Mouse (Mus musculus) midbrain, embryonic 10.5 days (tissue): ENCODE data around the gene Bcl2. TPM values are rescaled to one million over a fixed set of nuclear protein-coding genes. Genes with fewer than 3 reads are reported as not detected.

ENCODE experiments used
- DNase-seq: peaks from one replicate; pipeline ENCODE4 v3.0.0-alpha.2; 2017; ENCODE audit warnings: low spot score
- H3K27ac ChIP-seq: fragments of 300-500 bp; sonication (generic); replicated peaks from 2 replicates; pipeline ENCODE4 v1.5.1; 2016; ENCODE audit warnings: mild to moderate bottlenecking
- H3K27me3 ChIP-seq: fragments of 300-500 bp; sonication (generic); 2 replicates; pipeline ENCODE4 v1.6.1; 2016; ENCODE audit warnings: low read depth, mild to moderate bottlenecking; ENCODE audit not compliant: poor library complexity, severe bottlenecking
- H3K36me3 ChIP-seq: fragments of 300-500 bp; sonication (generic); 2 replicates; pipeline ENCODE4 v1.6.1; 2016; ENCODE audit warnings: mild to moderate bottlenecking, moderate library complexity
- H3K4me1 ChIP-seq: fragments of 300-500 bp; sonication (generic); 2 replicates; pipeline ENCODE4 v1.6.1; 2016
- H3K4me3 ChIP-seq: fragments of 300-500 bp; sonication (generic); 2 replicates; pipeline ENCODE4 v1.5.1; 2016; ENCODE audit warnings: mild to moderate bottlenecking, moderate library complexity
- H3K9me3 ChIP-seq: fragments of 300-500 bp; sonication (generic); replicated peaks from 2 replicates; pipeline ENCODE4 v1.6.1; 2016; ENCODE audit warnings: mild to moderate bottlenecking
- WGBS: fragments of 180-500 bp; shearing (Covaris S2); methylation state at CpG from one replicate; pipeline ENCODE4 v1.1.7; 2016; 5-methylcytosine and 5-hydroxymethylcytosine counted together
- polyA plus RNA-seq: library from polyadenylated mRNA; unstranded; fragments of >200 nt; fragmentation: Nextera tagmentation; extraction: Ambion mirVana; gene quantifications from 2 replicates; pipeline ENCODE4 v1.2.1, GENCODE M21; 2016

Bcl2 gene
- polyA plus RNA-seq, 1 experiment from 2014 or later: 8.9 TPM

DNA sequence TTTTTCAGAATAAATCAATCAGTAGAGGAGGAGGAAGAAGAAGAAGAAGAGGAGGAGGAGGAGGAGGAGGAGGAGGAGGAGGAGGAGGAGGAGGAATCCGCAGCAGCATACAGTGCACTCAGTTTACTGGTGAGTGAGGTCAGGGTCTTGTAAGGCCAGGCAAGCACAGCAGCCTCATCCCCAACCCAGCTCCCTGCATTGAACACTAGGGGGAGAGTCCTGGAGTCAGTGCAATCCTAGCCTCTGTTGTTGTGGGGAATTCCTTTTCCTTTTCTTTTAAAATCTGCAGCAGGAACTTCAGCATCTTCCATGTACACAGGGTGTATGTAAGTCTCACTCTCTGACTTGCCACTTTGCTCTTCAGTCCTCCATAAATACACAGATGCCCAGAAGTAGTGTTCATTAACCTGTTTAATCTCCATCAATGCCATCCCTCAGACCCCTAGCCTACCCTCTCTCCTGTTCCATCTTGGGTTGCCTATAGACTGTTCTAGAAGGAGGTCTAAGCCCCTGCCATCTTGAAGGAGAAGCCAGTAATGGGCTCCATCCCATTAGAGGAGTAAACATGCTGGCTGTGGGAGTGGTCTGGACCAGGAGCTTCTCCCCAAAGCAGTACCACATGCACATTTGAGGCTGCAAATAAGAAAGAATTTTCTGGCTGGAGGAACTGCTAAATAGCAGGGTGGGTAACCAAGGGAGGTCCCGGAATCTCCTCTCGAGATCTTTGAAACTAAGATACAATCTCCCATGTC lies 85.2 kb downstream of the Bcl2 start:
- WGBS: 54% methylated on average over 2 of the region's 3 CpGs
- H3K36me3 ChIP-seq: no peaks in the 10 kb centered on the region
- H3K9me3 ChIP-seq: no peaks in the 10 kb centered on the region
- no peak overlapping the region for H3K4me3 ChIP-seq
- DNase-seq: peak; percentile 28
- H3K27me3 ChIP-seq: no peaks in the 10 kb centered on the region
- H3K4me1 ChIP-seq: peaks cover 35% of the 10 kb centered on the region
- peak overlapping the region; percentile 67 for H3K27ac ChIP-seq

DNA sequence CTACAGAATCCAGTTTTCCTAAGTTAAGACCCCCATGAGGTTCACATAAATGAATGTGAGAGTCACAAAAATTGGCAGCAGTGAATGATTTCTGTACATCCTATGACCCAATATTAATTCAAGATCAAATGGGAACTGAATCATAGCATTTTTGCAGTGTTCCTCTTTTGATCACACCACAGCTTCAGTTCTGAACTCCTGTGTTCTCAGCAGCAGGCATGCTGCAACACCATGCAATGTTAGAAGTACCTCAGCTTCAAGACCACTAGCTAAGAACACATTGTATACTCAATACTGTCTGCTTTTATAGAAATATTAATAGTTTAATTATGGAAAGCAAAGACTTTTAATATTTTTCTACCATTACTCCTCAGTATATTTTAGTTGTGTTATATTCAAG lies 85.8 kb downstream of the Bcl2 start:
- Histone ChIP-seq H3K27ac (no peak overlapping the region), H3K36me3 (no peaks in the 10 kb centered on the region)
- DNase-seq: no peak

GRCm38 (mm10) chr1:106627241-106627640 lies 86.8 kb downstream of the Bcl2 start:
- Histone ChIP-seq H3K36me3 (no peaks in the 10 kb centered on the region), H3K4me1 (peaks cover 35% of the 10 kb centered on the region), H3K9me3 (no peaks in the 10 kb centered on the region), H3K27me3 (no peaks in the 10 kb centered on the region), H3K4me3 (no peak overlapping the region), H3K27ac (no peak overlapping the region)
- WGBS: 83% methylated on average over 5 of the region's 5 CpGs
- DNase-seq: no peak

More for the DNA sequence above, 85.8 kb downstream of the Bcl2 start:
- Histone ChIP-seq H3K4me1 (peaks cover 35% of the 10 kb centered on the region), H3K27me3 (no peaks in the 10 kb centered on the region), H3K4me3 (no peak overlapping the region), H3K9me3 (no peaks in the 10 kb centered on the region)

DNA sequence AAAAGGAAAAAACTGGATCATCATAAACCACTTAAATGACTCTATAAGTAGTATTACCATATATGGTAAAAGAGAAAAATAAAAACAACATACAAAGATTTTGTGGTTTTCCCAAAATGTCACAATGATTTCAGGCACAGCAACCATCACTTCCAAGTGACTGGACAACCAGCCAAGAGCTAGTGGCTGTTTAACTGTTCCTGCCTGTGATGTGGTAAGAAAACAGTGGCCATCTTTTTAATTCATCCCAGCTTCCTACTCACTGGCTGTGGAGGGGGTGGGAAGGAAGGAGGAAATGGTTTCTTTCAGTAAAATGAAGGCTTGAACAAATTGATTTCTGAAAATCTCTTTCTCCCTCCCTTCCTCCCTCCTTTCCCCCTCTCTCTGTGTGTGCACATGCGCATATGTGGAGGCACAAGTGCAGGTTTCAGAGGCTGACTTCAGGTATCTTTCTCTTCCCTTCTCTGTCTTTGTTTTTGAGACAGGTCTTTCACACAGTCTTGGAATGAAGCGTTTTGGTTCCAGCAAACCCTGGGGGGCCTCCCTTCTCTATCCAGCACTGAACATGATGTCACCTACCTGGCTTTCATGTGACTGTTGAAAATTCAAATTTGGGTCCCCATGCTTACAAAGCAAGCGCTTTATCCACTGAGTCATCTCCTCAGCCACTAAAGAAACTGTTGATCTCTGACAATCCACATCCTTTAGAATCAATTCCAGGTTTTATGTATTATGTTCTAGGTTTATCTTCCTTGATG lies 93.7 kb downstream of the Bcl2 start:
- no peaks in the 10 kb centered on the region for H3K27me3 ChIP-seq
- no peaks in the 10 kb centered on the region for H3K36me3 ChIP-seq
- no peak overlapping the region for H3K4me3 ChIP-seq
- H3K27ac ChIP-seq: no peak overlapping the region
- no peaks in the 10 kb centered on the region for H3K9me3 ChIP-seq
- WGBS: 75% methylated on average over 3 of the region's 3 CpGs
- no peak for DNase-seq
- H3K4me1 ChIP-seq: no peaks in the 10 kb centered on the region

- H3K4me1 ChIP-seq: no peaks in the 10 kb centered on the region
- H3K9me3 ChIP-seq: no peaks in the 10 kb centered on the region
- no peaks in the 10 kb centered on the region for H3K27me3 ChIP-seq
- no peaks in the 10 kb centered on the region for H3K36me3 ChIP-seq
- no peak for DNase-seq
- WGBS: 89% methylated on average over 3 of the region's 3 CpGs
- no peak overlapping the region for H3K27ac ChIP-seq
- H3K4me3 ChIP-seq: no peak overlapping the region
These were observed 95.3 kb downstream of the Bcl2 start for GRCm38 (mm10) chr1:106618814-106619213.

DNA sequence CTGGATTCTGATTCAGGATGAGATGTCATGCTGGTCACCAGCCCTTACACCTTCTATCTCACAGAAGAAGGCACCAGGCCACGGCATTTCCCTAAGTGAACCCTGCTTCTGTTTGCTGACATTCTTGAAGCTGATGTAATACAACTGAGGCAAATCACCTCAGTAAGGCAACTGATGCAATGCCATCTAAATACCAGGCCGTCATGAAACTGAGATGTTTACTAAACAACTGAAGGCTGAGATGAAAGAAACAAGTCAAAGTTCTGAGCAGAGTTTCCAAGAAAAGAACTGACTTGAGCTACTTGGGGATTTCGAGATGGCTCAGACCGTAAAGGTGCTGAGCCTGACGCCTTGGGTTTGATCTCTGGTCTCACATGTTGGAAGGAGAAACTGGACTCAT lies 97.1 kb downstream of the Bcl2 start:
- Histone ChIP-seq H3K4me3 (no peak overlapping the region), H3K27ac (no peak overlapping the region), H3K4me1 (no peaks in the 10 kb centered on the region), H3K36me3 (no peaks in the 10 kb centered on the region), H3K27me3 (no peaks in the 10 kb centered on the region), H3K9me3 (no peaks in the 10 kb centered on the region)
- 93% methylated on average over 5 of the region's 5 CpGs for WGBS
- DNase-seq: no peak

DNA sequence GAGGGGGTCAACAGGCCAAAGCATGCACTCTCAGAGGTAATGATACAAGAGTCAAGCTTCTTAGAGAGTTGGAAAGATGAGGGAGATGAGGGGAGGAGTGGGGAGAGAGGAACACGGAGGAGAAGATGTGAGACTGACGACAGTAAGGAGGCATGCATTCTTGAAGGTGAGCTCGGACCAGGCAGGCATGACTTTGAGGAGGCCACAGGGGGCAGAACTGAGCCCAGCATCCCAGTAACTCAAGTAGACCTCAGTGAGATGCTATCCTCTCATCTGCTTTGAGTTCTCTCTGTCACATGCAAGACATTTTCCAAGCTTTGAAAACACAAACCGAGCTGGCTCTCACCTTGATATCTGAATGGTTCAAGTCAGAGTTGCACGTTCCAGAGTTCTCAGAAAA lies 100.7 kb downstream of the Bcl2 start:
- no peaks in the 10 kb centered on the region for H3K27me3 ChIP-seq
- no peak overlapping the region for H3K4me3 ChIP-seq
- H3K36me3 ChIP-seq: no peaks in the 10 kb centered on the region
- H3K9me3 ChIP-seq: no peaks in the 10 kb centered on the region
- peaks cover 13% of the 10 kb centered on the region for H3K4me1 ChIP-seq
- 81% methylated on average over 5 of the region's 5 CpGs for WGBS
- DNase-seq: no peak
- no peak overlapping the region for H3K27ac ChIP-seq

GRCm38 (mm10) chr1:106612166-106613031 lies 101.7 kb downstream of the Bcl2 start:
- H3K4me3 ChIP-seq: no peak overlapping the region
- no peak overlapping the region for H3K27ac ChIP-seq
- H3K27me3 ChIP-seq: no peaks in the 10 kb centered on the region
- H3K36me3 ChIP-seq: no peaks in the 10 kb centered on the region
- no peak for DNase-seq
- H3K4me1 ChIP-seq: peaks cover 13% of the 10 kb centered on the region
- WGBS: 84% methylated on average over 8 of the region's 8 CpGs
- no peaks in the 10 kb centered on the region for H3K9me3 ChIP-seq

DNA sequence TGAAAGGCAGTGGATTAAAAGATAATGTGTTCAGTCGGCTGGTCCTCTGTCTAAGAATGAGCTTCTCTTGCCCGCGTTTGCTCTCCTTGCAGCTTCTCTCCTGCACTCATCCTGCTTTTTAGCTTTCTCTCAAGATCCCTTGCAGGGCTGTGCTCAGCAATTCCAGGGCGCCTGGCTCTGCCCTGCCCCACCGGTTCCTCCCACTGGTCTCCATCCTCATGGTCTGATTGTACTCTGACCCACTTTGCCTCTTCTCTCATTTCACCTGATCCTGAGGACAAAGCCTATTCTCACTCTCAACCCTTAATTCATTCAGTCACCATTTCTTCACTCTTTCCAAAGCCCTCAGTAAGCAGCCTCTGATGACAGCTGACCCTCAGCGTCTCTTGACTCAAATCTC lies 102.8 kb downstream of the Bcl2 start:
- 66% methylated on average over 6 of the region's 6 CpGs for WGBS
- H3K36me3 ChIP-seq: no peaks in the 10 kb centered on the region
- H3K27me3 ChIP-seq: no peaks in the 10 kb centered on the region
- no peak for DNase-seq
- H3K9me3 ChIP-seq: no peaks in the 10 kb centered on the region
- H3K27ac ChIP-seq: no peak overlapping the region
- no peak overlapping the region for H3K4me3 ChIP-seq
- H3K4me1 ChIP-seq: peaks cover 13% of the 10 kb centered on the region

DNA sequence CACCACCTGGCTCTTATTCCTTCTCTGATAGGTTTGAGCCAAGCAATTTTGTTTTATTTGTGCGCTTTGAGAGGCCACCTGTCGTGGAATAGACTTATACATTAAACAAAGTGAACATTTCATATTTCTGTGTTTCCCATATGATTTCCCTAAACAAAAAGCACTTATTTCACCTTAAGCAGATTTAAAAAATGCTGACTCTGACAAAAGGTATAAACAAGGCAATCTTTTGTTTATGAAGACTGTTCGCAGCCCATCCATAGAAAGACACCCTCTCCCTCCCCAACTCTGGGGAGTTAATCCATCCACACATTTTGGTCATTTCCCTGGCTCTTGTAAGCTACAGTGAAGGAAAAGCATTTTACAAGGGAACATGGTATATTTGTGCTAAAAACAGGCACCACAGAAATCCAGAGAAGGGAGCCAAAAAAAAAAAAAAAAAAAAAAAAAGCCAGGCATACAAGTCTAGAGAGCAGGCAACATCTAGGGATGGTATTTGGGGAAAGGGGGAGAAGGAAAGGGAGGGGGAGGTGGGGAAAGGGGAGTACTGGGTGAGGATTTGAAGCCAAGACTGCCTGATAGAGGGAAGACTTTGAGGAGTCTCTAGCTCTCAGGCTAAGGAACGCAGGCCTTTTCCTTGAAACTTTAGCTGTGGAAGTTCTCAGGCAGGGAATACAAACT lies 105.8 kb downstream of the Bcl2 start:
- DNase-seq: no peak
- Histone ChIP-seq H3K9me3 (no peaks in the 10 kb centered on the region), H3K4me3 (no peak overlapping the region), H3K36me3 (no peaks in the 10 kb centered on the region), H3K4me1 (peaks cover 18% of the 10 kb centered on the region), H3K27ac (no peak overlapping the region), H3K27me3 (no peaks in the 10 kb centered on the region)
- 86% methylated on average over 4 of the region's 4 CpGs for WGBS

DNA sequence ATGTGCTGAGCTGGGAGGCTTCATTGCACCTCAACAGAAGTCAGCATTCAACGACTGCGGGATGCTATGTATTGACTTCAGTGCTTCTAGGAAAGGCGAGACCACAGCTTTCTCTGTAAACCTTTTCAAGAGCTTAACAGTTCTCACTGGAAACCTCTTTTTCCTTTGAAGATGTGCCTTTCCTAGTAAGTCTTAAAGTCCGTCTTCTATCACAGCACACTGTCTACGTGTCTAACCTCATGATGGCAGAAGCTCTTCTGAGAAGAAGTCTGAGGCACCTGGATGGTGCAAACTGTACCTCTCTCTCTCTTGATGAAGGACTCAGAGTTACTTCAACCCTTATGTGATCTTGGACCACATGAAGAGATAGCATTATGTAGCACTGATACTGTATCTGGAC lies 107.1 kb downstream of the Bcl2 start:
- no peak for DNase-seq
- H3K27ac ChIP-seq: no peak overlapping the region
- WGBS: 79% methylated on average over 5 of the region's 5 CpGs

DNA sequence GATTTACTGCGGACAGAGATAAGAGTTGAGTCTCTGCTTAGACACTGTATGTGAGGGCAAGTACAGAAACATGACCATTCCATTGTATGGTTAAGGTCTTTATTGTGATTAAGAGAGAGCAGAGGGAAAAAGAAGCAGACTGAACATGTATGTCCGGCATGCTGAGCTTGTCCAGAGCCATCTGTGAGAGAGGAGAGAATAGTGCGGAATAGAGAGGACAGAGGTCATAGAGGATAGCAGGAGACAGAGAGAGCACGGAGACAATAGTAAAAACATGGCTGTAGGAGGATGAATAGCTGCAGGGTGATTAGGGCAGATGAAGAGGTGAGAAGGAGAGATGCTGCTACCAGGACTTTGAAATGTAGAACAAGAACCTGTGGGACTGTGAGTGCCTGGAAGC lies 110.7 kb downstream of the Bcl2 start:
- WGBS: 76% methylated on average over 4 of the region's 4 CpGs

More for the DNA sequence above, 107.1 kb downstream of the Bcl2 start:
- no peaks in the 10 kb centered on the region for H3K27me3 ChIP-seq
- no peaks in the 10 kb centered on the region for H3K9me3 ChIP-seq
- peaks cover 25% of the 10 kb centered on the region for H3K4me1 ChIP-seq
- H3K4me3 ChIP-seq: no peak overlapping the region
- no peaks in the 10 kb centered on the region for H3K36me3 ChIP-seq

More for the DNA sequence above, 110.7 kb downstream of the Bcl2 start:
- H3K4me1 ChIP-seq: peaks cover 13% of the 10 kb centered on the region
- no peaks in the 10 kb centered on the region for H3K36me3 ChIP-seq
- no peaks in the 10 kb centered on the region for H3K9me3 ChIP-seq
- no peak overlapping the region for H3K4me3 ChIP-seq
- no peaks in the 10 kb centered on the region for H3K27me3 ChIP-seq
- no peak for DNase-seq
- H3K27ac ChIP-seq: peak overlapping the region; percentile 33; the same call in 1 of the 2 replicates
